Mouse (Mus musculus) adrenal gland, postnatal 0 days (tissue): ENCODE results near the gene Aprt. TPM values are rescaled to one million over a fixed set of nuclear protein-coding genes. Genes with fewer than 3 reads are reported as not detected.

Experiments
- microRNA-seq: library from miRNA; unstranded; fragments of <30 nt; microRNA quantifications from one replicate; pipeline ENCODE4, GENCODE M21; 2016; ENCODE audit warnings: borderline replicate concordance; ENCODE audit not compliant: insufficient number of aligned reads
- polyA plus RNA-seq: library from polyadenylated mRNA; unstranded; fragments of >200 nt; fragmentation: Nextera tagmentation; extraction: Ambion mirVana; gene quantifications from 2 replicates; pipeline ENCODE4 v1.2.1, GENCODE M21; 2015

Gene Aprt
- polyA plus RNA-seq: 274 and 460 TPM in 2 replicates

DNA sequence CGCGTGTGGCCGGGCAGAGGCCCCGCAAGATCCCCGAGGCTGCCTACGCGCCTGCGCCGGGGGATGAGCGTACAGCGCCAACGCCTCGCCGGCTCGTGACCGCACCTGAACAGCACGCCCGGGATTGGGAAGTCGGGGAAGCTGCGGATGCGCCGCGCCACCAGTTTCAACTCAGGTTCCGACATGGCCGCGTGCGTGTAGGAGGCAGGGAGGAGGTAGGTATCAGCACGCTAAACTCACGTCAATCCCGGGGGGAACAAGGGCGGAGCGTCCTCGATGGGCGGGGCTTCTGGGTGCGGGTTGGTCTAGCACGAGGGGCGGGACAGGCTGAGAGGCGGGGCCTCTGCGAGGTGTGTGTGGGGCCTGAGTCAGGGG lies at the start of gene Aprt:
Gene Aprt, minus strand, starts transcription at position 262 of the 375 bp plus-strand sequence.

DNA sequence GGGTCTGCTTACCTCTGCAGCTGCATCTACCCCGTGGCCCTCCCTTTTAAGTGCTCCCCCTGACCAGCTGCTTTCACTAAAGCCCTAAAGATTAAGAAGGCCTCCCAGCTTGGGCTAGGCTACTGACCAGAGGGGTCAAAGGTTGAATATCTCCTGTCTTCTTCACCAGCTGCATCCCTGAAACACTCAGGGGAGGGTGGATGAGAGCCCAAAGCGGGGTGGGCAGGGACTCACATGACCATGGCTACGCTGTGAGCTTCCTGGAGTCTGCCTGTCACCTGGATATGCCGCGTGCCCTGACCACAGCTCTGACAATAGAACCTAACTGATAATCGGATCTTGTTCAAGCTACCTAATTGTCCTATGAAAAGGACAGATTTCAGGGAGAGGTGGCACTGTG lies 46.0 kb upstream of the Aprt start, which contains the start of gene Pabpn1l:
Gene Pabpn1l, minus strand, starts transcription at position 13 of the 400 bp plus-strand sequence.

DNA sequence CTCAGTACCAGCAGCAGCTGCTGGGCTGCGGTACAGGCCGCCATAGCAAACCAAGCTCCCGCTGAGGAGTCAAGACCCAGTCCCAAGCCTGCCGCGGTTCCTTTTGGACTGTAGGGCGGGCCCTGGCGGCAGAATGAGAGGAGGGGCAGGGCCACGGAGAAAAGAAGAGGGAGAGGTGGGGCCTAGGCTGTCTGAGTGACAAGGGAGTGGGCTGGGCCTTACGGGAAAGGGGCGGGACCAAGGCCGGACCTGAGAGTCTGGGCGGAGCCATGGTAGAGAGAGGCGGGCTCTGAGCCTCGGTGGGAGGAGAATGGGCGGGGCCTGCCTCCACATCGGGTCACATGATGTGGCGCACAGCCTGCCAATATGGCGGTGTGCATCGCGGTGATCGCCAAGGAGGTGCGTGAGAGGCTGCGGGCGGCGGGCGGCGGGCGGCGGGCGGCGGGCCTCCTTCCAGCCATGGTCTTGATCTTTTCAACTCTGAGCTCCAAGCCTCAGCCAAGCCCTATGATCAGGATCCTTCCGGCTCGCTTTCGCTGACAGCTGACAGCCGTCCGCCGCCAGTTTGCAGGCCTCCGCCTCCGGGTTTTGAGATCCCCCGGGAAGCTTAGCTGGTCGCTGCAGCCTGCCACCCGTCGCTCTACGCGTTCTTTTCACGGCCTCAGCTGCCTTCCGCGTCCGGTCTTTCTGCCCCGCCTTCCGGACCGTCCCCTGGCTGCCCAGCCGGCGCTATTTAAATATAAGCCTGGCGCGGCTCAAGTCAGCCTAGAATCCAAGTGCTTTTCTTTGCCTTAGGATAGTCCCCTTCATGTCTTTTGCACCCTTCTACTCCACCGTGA lies 34.8 kb upstream of the Aprt start, which contains the start of the genes Galns and Trappc2l:
Gene Galns, minus strand, starts transcription at position 169 of the 839 bp plus-strand sequence.
Gene Trappc2l, plus strand, starts transcription at position 346 of the 839 bp plus-strand sequence.

DNA sequence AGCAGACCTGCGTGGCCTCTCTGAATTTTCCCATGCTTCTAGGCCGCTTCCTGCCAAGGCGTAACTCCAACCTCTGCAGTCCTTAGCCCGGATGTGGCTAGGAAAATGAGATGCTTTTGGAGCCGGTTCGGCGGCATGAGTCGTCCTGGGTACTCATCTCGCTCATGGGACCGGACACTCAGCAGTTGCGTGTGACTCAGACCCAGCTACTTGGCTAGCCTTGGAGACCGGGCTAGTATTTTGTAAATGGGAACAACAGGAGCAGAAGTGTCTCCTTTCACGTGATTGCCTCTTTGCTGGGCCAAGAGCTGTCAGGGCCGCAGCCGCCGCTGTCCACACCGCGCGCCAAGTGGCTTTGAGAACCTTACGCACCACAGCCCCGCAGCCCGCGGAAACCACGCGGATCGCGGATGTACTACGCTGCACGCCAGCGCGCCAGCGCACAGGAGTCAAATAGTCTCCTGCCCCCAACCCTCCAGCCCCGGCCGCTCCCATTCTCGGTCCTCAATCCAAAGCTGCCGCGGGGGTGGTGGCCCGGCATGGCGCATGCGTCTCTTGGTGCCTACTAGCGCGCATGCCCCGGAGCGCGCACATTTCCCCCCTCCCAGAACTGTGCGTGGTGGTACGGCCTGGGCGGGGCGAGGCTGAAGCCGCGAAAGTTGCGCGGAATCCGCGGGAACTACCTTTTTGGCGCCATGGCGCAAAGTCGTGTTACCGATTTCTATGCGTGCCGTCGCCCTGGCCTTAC lies 9.2 kb downstream of the Aprt start, which contains the start of gene Cdt1:
Gene Cdt1, plus strand, starts transcription at position 655 of the 748 bp plus-strand sequence.

DNA sequence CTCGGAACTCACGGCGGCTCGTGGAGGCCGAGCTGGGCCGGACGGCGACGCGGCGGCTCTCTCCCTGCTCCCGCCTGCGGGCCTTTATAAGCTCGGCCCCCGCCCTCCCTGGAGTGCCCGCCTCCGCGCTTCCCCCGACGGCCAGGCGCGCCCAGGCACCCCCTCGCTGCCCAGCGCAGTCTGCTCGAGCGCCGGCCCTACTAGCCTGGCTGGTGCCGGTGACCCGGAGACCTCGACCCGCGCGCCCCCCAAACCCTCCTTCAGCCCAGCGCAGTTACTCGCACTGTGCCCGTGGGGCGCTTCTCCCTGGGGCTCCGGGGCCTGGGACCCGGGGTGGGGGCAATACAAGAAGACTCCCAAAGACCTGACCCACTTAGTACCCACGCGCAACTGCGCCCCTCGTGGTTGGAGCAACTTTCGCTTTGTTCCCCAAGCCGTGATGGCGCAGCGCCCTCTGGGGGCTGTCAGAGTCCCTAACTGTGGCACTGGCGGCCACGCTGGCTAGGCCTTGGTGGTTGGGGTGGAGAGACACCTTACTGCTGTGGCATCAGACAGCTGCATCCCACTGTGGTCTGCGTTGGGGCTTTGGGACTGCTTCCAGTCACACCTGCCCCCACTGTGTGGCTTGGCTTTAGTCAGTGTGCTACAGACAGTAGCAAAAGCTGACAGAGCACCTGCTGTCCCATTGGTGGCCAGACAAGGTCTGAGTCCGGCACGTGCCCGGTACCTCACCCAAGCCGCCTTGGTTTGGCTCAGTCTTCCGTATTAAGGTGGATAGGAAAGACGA lies 25.3 kb downstream of the Aprt start, which contains the start of gene Piezo1:
Gene Piezo1, minus strand, starts transcription at position 65 of the 787 bp plus-strand sequence.

Small RNA genes lying within 50 kb of the gene (microRNA-seq; reads per million reads assigned to microRNA genes)
- not detected for gene Mir6396

Other genes with a start within 250 kb of the Aprt start
- gene Trhr2, start 216.2 kb downstream of the Aprt start, polyA plus RNA-seq: not detected in 2 replicates
- gene Zc3h18, start 200.3 kb downstream of the Aprt start, polyA plus RNA-seq: 17.6 and 22.7 TPM in 2 replicates
- not detected in 2 replicates for gene Il17c, start 154.9 kb downstream of the Aprt start, polyA plus RNA-seq
- gene Cyba, start 144.0 kb downstream of the Aprt start, polyA plus RNA-seq: 188 and 275 TPM in 2 replicates
- gene Mvd, start 133.5 kb downstream of the Aprt start, polyA plus RNA-seq: 10.1 and 16.3 TPM in 2 replicates
- 0.25 TPM in 1 of 2 replicates, not detected in the other for gene Snai3, start 116.2 kb downstream of the Aprt start, polyA plus RNA-seq
- 41.4 and 63.3 TPM in 2 replicates for gene Rnf166, start 100.8 kb downstream of the Aprt start, polyA plus RNA-seq
- 34.9 and 38.0 TPM in 2 replicates for gene Ctu2, start 100.8 kb downstream of the Aprt start, polyA plus RNA-seq
- 7.1 and 9.4 TPM in 2 replicates for gene Piezo1, start 25.6 kb downstream of the Aprt start, polyA plus RNA-seq
- gene Cdt1, start 8.9 kb downstream of the Aprt start, polyA plus RNA-seq: 13.8 and 15.6 TPM in 2 replicates
- 11.5 and 11.6 TPM in 2 replicates for gene Galns, start 34.6 kb upstream of the Aprt start, polyA plus RNA-seq
- gene Trappc2l, start 34.7 kb upstream of the Aprt start, polyA plus RNA-seq: 86.4 and 92.9 TPM in 2 replicates
- gene Pabpn1l, start 45.8 kb upstream of the Aprt start, polyA plus RNA-seq: not detected in 2 replicates
- 2.4 and 3.4 TPM in 2 replicates for gene Cbfa2t3, start 122.2 kb upstream of the Aprt start, polyA plus RNA-seq
- 12.8 and 21.7 TPM in 2 replicates for gene Acsf3, start 198.6 kb upstream of the Aprt start, polyA plus RNA-seq